Mouse (Mus musculus) gastrocnemius, adult 2 months (tissue): Measurements from ENCODE around the gene Gsdma3. TPM values are rescaled to one million over a fixed set of nuclear protein-coding genes. Genes with fewer than 3 reads are reported as not detected.

Source experiments
- DNase-seq: peaks from one replicate; pipeline ENCODE4 v3.0.0; 2022
- H3K27ac ChIP-seq: fragments of 200-600 bp; 2 replicates; pipeline ENCODE4 v1.8.1; 2022; ENCODE audit warnings: mild to moderate bottlenecking
- H3K4me3 ChIP-seq: fragments of 200-600 bp; 2 replicates; pipeline ENCODE4 v1.8.1; 2022; ENCODE audit warnings: mild to moderate bottlenecking, moderate library complexity
- CTCF ChIP-seq: fragments of 200-600 bp; IDR thresholded peaks from 2 replicates; pipeline ENCODE4 v1.8.1; 2022; ENCODE audit warnings: antibody characterized with exemption, mild to moderate bottlenecking, moderate library complexity
- intact Hi-C: fragments of 180-260 bp; cut with DNase I; formaldehyde crosslinking; loops from one replicate; pipeline ENCODE4 v1.15.1; 2025
- total RNA-seq, 2 experiments: library from RNA; stranded (reverse); gene quantifications; 2 replicates each; pipeline ENCODE4 v1.2.3; 2021

Gsdma3 gene
- total RNA-seq, 2 experiments from 2014 or later, result 17.7 to 28.8 TPM

DNA sequence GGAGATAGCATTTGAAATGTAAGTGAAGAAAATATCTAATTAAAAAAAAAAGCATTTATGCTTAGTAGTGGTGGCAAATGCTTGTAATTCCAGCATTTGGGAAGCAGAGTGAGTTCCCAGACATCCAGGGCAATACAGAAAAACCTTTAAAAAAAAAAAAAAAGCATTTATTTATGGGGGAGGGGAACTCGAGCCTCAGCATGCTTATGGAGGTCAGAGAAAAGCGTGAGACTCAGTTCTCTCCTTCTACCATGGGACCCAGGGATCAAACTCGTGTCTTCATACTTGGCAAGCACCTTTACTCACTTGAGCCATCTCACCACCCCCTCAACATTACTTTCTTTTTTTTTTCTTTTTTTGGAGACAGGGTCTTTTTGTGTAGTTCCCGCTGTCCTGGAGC, 55.0 kb downstream of the Gsdma3 start:
- intact Hi-C loops, result no loop called here
- TF ChIP-seq CTCF, result no peak
- Histone ChIP-seq H3K4me3 (no peak overlapping the region), H3K27ac (no peak overlapping the region)
- no peak for DNase-seq

DNA sequence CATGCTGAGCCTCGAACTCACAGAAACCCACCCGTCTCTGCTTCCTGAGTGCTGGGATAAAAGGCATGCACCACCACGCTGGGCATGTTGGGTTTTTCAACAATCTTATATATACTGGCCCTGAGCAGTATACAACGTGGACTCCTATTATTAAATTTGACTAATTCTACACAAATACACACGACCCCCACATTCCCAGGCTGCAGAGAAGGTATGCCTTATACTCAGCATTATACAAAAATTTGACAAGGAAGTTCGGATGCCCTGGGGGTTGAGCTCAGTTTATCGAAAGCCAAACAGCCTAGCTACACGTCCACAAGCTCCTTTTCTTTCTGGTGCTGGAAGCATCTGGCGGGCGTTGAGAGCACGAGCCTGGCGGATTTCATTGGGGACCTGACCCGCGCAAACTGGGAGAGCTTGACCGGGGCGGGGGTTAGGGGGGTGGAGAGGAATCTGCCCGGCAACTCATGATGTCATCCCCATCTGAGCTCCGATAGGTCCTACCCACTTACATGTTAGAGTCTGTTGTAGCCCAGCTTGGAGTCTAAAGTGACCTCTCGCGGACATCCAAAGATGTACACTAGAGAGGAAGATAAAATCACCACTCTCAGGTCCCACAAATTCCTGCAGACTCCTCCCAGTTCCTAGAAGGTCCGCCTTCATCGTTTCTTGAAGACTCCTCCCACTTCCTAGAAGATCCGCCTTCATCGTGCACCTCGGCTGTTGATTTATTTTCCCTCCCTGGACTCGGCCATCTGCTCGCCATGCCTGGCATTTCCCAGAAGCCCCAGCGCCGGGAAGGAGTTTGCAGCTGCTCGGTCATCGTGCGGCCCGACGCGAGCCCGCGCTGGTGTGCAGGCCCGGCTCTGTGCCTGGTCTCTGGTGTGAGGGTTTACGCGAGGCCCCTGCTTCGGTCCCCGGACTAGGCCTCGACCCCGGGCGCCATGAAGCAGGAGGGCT, 55.9 kb downstream of the Gsdma3 start, which contains the start of gene Psmd3:
TSS of gene Psmd3 (plus strand) at position 769 of the 960 bp plus-strand sequence.
- TF ChIP-seq CTCF, result peak; percentile 29; the same call in 1 of the 2 replicates
- Histone ChIP-seq H3K27ac (peak within 1 kb of the TSS; percentile 96), H3K4me3 (peak within 1 kb of the TSS; percentile 86)
- DNase-seq, result peak; percentile 96
- intact Hi-C loops, result no loop called here

DNA sequence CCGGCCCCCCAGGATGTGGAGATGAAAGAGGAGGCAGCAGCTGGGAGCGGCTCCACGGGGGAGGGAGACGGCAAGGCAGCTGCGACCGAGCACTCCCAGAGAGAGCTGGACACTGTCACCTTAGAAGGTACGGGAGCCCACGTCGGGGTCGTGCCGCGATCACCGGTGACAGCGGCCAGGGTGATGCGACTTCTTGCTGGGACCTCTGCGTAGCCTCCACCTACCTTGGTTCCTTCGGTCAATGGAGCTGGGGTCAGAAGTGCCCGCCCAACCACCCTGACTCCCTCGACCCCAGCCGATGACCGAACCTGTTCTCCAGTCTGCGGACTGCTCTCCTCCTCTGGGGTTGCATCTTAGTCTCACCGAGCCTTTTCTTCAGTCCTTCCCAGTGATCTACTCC, 56.7 kb downstream of the Gsdma3 start:
- intact Hi-C loops, result no loop called here
- H3K27ac ChIP-seq, result peak overlapping the region; percentile 96
- DNase-seq, result no peak
- no peak for TF ChIP-seq CTCF
- H3K4me3 ChIP-seq, result peak overlapping the region; percentile 86

GRCm38 (mm10) chr11:98685642-98686041, 59.5 kb downstream of the Gsdma3 start:
- no peak for DNase-seq
- intact Hi-C loops, result no loop called here
- no peak for TF ChIP-seq CTCF

GRCm38 (mm10) chr11:98686976-98687375, 60.8 kb downstream of the Gsdma3 start:
- no peak for TF ChIP-seq CTCF
- Histone ChIP-seq H3K27ac (no peak overlapping the region), H3K4me3 (no peak overlapping the region)
- intact Hi-C loops, result no loop called here
- DNase-seq, result no peak

More at GRCm38 (mm10) chr11:98685642-98686041, 59.5 kb downstream of the Gsdma3 start:
- Histone ChIP-seq H3K4me3 (no peak overlapping the region), H3K27ac (no peak overlapping the region)

Other genes starting within 250 kb of the Gsdma3 start
- gene Tcap, start 242.5 kb upstream of the Gsdma3 start, total RNA-seq, result 1,000 to 10,000 TPM; 3,050 to 3,067 TPM
- gene Pnmt, start 239.9 kb upstream of the Gsdma3 start, total RNA-seq, result 1 to 10 TPM; 1.8 to 5.9 TPM
- gene Pgap3, start 225.9 kb upstream of the Gsdma3 start, total RNA-seq, result 1 to 10 TPM; 2.2 to 3.0 TPM
- 1 to 10 TPM; 1.6 to 1.9 TPM for gene Erbb2, start 213.9 kb upstream of the Gsdma3 start, total RNA-seq
- 10 to 100 TPM; 30.3 to 37.4 TPM for gene Mien1, start 187.4 kb upstream of the Gsdma3 start, total RNA-seq
- gene Grb7, start 180.0 kb upstream of the Gsdma3 start, total RNA-seq, result not detected
- under 1 TPM in 1 of 2 experiments, not detected in 1; 0.22 TPM for gene Ikzf3, start 80.3 kb upstream of the Gsdma3 start, total RNA-seq
- not detected for gene Zpbp2, start 75.3 kb upstream of the Gsdma3 start, total RNA-seq
- 10 to 100 TPM; 24.5 to 25.7 TPM for gene Ormdl3, start 39.0 kb upstream of the Gsdma3 start, total RNA-seq
- not detected for gene Lrrc3c, start 28.1 kb upstream of the Gsdma3 start, total RNA-seq
- gene Gm12355, start 699 bp upstream of the Gsdma3 start, total RNA-seq, result 1 to 10 TPM; 4.6 to 5.6 TPM
- gene Gsdma2, start 20.4 kb downstream of the Gsdma3 start, total RNA-seq, result 1 to 10 TPM; 1.1 to 1.7 TPM
- under 1 TPM; 0.33 to 0.69 TPM for gene Gsdma, start 38.0 kb downstream of the Gsdma3 start, total RNA-seq
- 100 to 1,000 TPM; 101 to 106 TPM for gene Psmd3, start 56.2 kb downstream of the Gsdma3 start, total RNA-seq
- gene Csf3, start 74.9 kb downstream of the Gsdma3 start, total RNA-seq, result not detected
- gene Med24, start 103.1 kb downstream of the Gsdma3 start, total RNA-seq, result 10 to 100 TPM; 52.0 to 58.4 TPM
- 10 to 100 TPM; 78.8 to 96.8 TPM for gene Thra, start 114.3 kb downstream of the Gsdma3 start, total RNA-seq
- 100 to 1,000 TPM in 1 of 2 experiments, 10 to 100 TPM in 1; 56.3 to 152 TPM for gene Nr1d1, start 149.0 kb downstream of the Gsdma3 start, total RNA-seq
- gene Msl1, start 169.2 kb downstream of the Gsdma3 start, total RNA-seq, result 10 to 100 TPM; 51.8 to 69.4 TPM
- gene Casc3, start 178.5 kb downstream of the Gsdma3 start, total RNA-seq, result 10 to 100 TPM; 17.4 to 21.9 TPM
- gene Rapgefl1, start 210.4 kb downstream of the Gsdma3 start, total RNA-seq, result under 1 TPM; 0.22 to 0.26 TPM
- gene Wipf2, start 237.3 kb downstream of the Gsdma3 start, total RNA-seq, result 1 to 10 TPM; 6.1 to 6.6 TPM